Mouse (Mus musculus) inflammation-experienced regulatory T-cells, adult 6 months (primary cell): ENCODE data around the gene Rpl5. TPM values are rescaled to one million over a fixed set of nuclear protein-coding genes. Genes with fewer than 3 reads are reported as not detected.

Experiments
- ATAC-seq: one replicate; pipeline ENCODE4 v1.8.0; 2017
- polyA plus RNA-seq, 3 experiments: library from polyadenylated mRNA; unstranded; fragments of 100-300 nt; shearing (Covaris generic); gene quantifications; one replicate each; pipeline ENCODE4 v1.2.1; 2017

Gene Rpl5
- polyA plus RNA-seq, 3 experiments from 2014 or later = 47.1 to 105 (median 92.6) TPM

- no peak for ATAC-seq
These were observed 43.2 kb downstream of the Rpl5 start for GRCm38 (mm10) chr5:107943526-107943925.

- peak; percentile 54 for ATAC-seq
These were observed 46.2 kb downstream of the Rpl5 start for GRCm38 (mm10) chr5:107946475-107946874.

GRCm38 (mm10) chr5:107947548-107947947, 47.2 kb downstream of the Rpl5 start:
- no peak for ATAC-seq

GRCm38 (mm10) chr5:107948899-107949298, 48.6 kb downstream of the Rpl5 start:
- no peak for ATAC-seq

- ATAC-seq = no peak
These were observed 49.3 kb downstream of the Rpl5 start for GRCm38 (mm10) chr5:107949607-107950006.

- ATAC-seq = peak; percentile 57
These were observed 50.3 kb downstream of the Rpl5 start for GRCm38 (mm10) chr5:107950643-107951042.

Other genes with a start within 250 kb of the Rpl5 start
- gene Gfi1, start 174.5 kb upstream of the Rpl5 start, polyA plus RNA-seq = 1 to 10 TPM; 2.0 to 7.4 (median 5.5) TPM
- not detected for gene Ube2d2b, start 70.4 kb upstream of the Rpl5 start, polyA plus RNA-seq
- 1 to 10 TPM in 2 of 3 experiments, under 1 TPM in 1; 0.57 to 1.3 (median 1.3) TPM for gene Evi5, start 25.4 kb upstream of the Rpl5 start, polyA plus RNA-seq
- 10 to 100 TPM; 68.5 to 100.0 (median 78.8) TPM for gene Fam69a, start 86.6 kb downstream of the Rpl5 start, polyA plus RNA-seq
- 10 to 100 TPM; 43.0 to 54.6 (median 53.2) TPM for gene Mtf2, start 165.2 kb downstream of the Rpl5 start, polyA plus RNA-seq
- gene Tmed5, start 232.1 kb downstream of the Rpl5 start, polyA plus RNA-seq = 100 to 1,000 TPM in 2 of 3 experiments, 10 to 100 TPM in 1; 98.0 to 130 (median 103) TPM
- 1 to 10 TPM; 2.1 to 9.0 (median 2.2) TPM for gene Ccdc18, start 232.4 kb downstream of the Rpl5 start, polyA plus RNA-seq